ENCODE assay signal across 18 mouse cellular contexts in genomic region chr17:78172371-78172770, GRCm38 (mm10). TPM values are rescaled to one million over a fixed set of nuclear protein-coding genes. Genes with fewer than 3 reads are reported as not detected.
A peak's percentile ranks its signal among the peaks of the same experiment; 100 is the strongest.
DNase-seq lines count a peak whose midpoint lies in the region; TF ChIP-seq lines count a peak whose summit lies in the region.
"Had no signal": no experiment of that assay in that cellular context is flagged by ENCODE, and none has a peak within 500 bp of the region (broad histone marks: within the 10 kb centered on the region; RNA-seq: fewer than 3 reads in every experiment).

No protein-coding gene starts in this region.

- TF ChIP-seq CTCF in layer of hippocampus, adult 2 months (conservative IDR thresholded peaks at IDR 0.05): no peak

- peak overlapping the region; percentile 51; the same call in 1 of the 2 replicates for H3K27ac ChIP-seq in layer of hippocampus, adult 2 months
- H3K27ac ChIP-seq: embryonic facial prominence, embryonic 10.5 days; embryonic facial prominence, embryonic 12.5 days; forebrain, embryonic 13.5 days; forebrain, embryonic 15.5 days had no signal

- no peak overlapping the region for H3K4me3 ChIP-seq in layer of hippocampus, adult 2 months
- H3K4me3 ChIP-seq: embryonic facial prominence, embryonic 10.5 days; embryonic facial prominence, embryonic 12.5 days; forebrain, embryonic 13.5 days; forebrain, embryonic 15.5 days had no signal

- DNase-seq in layer of hippocampus, adult 2 months (ENCODE audit: low spot score in 2 of 2): peak in 1 of 2 experiments; percentile 26
- DNase-seq in layer of hippocampus, postnatal 10 days (ENCODE audit: low spot score in 2 of 2): no peak
- peak; percentile 61 for DNase-seq in brain, adult 2 months (ENCODE audit: low read depth, low spot score)
- peak; percentile 43 for DNase-seq in telencephalon, adult 2 months (ENCODE audit: low read depth, low spot score)
- no peak for DNase-seq in gastrocnemius, adult 18-20 months (ENCODE audit: low spot score)
- DNase-seq: adrenal gland, adult 2 months; adrenal gland, postnatal 10 days; adrenal gland, postnatal 25 days; cerebellum, adult 11-12 months; cerebellum, adult 2 months; cerebellum, adult 9-10 months; cerebellum, postnatal 10 days; cerebellum, postnatal 25 days had no signal

RNA-seq across cellular contexts. Expression of gene Crim1, which starts 27.7 kb away (rescaled TPM):
- total RNA-seq in layer of hippocampus, adult 2 months (2021): 100 to 1,000 TPM; 138 to 153 TPM
- 100 to 1,000 TPM in 1 of 2 experiments, 10 to 100 TPM in 1; 96.7 to 108 TPM for total RNA-seq in layer of hippocampus, postnatal 10 days (2021)
- total RNA-seq in gastrocnemius, adult 18-20 months (2021): 10 to 100 TPM; 53.6 to 74.0 TPM
- total RNA-seq: MEL had no signal

Comparison
In these comparisons a context has a peak if more than half of its experiments do, and no peak if none do; other contexts are left out.
1. DNase-seq: peak in brain, adult 2 months (single experiment) and telencephalon, adult 2 months (single experiment); none in layer of hippocampus, postnatal 10 days (0 of 2) and gastrocnemius, adult 18-20 months (single experiment).